Mouse (Mus musculus): ENCODE measurements around the gene Akt1s1. TPM values are rescaled to one million over a fixed set of nuclear protein-coding genes. Genes with fewer than 3 reads are reported as not detected.

The Akt1s1 gene
- polyA plus RNA-seq, 1 experiment from 2014 or later, result 88.2 TPM

DNA sequence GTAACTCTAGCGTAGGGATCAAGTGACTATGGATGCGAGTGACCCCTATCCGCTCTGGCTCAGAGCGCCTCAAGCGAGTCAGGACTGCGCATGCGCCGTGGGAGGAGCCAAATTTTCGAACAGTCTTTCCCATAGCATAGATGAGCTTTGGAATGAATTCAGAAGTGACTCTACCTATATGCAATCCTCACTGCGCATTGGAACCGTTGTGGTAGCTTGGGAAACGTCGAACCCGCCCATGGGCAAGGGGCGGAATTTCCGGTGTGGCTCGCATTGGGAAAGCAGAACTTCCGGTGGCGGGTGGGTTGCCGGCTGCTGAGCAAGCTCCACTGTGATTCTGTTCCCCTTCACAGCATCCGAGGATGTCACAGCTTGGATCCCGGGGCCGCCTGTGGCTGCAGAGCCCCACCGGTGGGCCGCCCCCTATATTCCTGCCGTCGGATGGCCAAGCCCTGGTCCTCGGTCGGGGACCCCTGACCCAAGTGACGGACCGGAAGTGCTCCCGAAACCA lies 8.3 kb downstream of the Akt1s1 start, which contains the start of gene Pnkp:
TSS of gene Pnkp (plus strand) at position 98 of the 511 bp plus-strand sequence.
- H3K4me3 ChIP-seq (replicated peaks), result peak within 1 kb of the TSS; percentile 69
- H3K9me3 ChIP-seq, result no peaks in the 10 kb centered on the region
- WGBS, result under 1% methylated on average over 32 of the region's 32 CpGs
- peaks cover 29% of the 10 kb centered on the region for H3K36me3 ChIP-seq
- peak; percentile 37 for ATAC-seq
- peak within 1 kb of the TSS; percentile 97 for H3K4me2 ChIP-seq (replicated peaks)
- H3K27ac ChIP-seq, result peak within 1 kb of the TSS; percentile 93
- H3K4me1 ChIP-seq (replicated peaks), result peaks cover 74% of the 10 kb centered on the region
- peak within 1 kb of the TSS; percentile 83 for H3K9ac ChIP-seq (replicated peaks)
- H3K27me3 ChIP-seq, result no peaks in the 10 kb centered on the region

DNA sequence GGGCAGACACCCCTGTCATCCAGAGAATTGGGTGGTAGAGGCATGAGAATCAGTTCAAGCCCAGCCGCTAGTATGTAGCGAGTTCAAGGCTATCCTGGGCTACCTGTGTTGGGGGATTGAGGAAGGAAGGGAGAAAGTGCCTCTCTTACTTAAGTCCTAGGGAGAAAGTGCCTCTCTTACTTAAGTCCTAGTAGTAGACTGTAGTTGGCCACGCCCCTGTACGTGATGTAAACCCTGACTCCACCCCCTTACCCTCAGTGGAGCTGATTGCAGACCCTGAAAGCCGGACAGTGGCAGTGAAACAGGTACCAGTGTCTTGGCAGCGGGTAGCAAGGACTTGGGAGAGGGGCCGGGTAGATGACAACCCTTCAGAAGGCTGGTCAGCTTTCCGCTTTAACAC lies 9.1 kb downstream of the Akt1s1 start:
- H3K4me2 ChIP-seq (replicated peaks), result peak overlapping the region; percentile 97
- peak overlapping the region; percentile 83 for H3K9ac ChIP-seq (replicated peaks)
- H3K9me3 ChIP-seq, result no peaks in the 10 kb centered on the region
- peaks cover 30% of the 10 kb centered on the region for H3K36me3 ChIP-seq
- H3K4me1 ChIP-seq (replicated peaks), result peaks cover 70% of the 10 kb centered on the region
- H3K4me3 ChIP-seq (replicated peaks), result peak overlapping the region; percentile 69
- WGBS, result 26% methylated on average over 8 of the region's 8 CpGs
- peak overlapping the region; percentile 93; the same call in 1 of the 2 replicates for H3K27ac ChIP-seq
- H3K27me3 ChIP-seq, result no peaks in the 10 kb centered on the region
- no peak for ATAC-seq

- H3K9ac ChIP-seq (replicated peaks), result no peak overlapping the region
- no peak overlapping the region for H3K27ac ChIP-seq
- no peak overlapping the region for H3K4me2 ChIP-seq (replicated peaks)
- peaks cover 46% of the 10 kb centered on the region for H3K36me3 ChIP-seq
- 90% methylated on average over 11 of the region's 11 CpGs for WGBS
- ATAC-seq, result no peak
- H3K4me3 ChIP-seq (replicated peaks), result no peak overlapping the region
- no peaks in the 10 kb centered on the region for H3K9me3 ChIP-seq
- H3K4me1 ChIP-seq (replicated peaks), result peaks cover 57% of the 10 kb centered on the region
- no peaks in the 10 kb centered on the region for H3K27me3 ChIP-seq
These were observed 11.1 kb downstream of the Akt1s1 start for GRCm38 (mm10) chr7:44859896-44860295.

GRCm38 (mm10) chr7:44860576-44861428 lies 12.0 kb downstream of the Akt1s1 start:
- peak overlapping the region; percentile 51 for H3K27ac ChIP-seq
- H3K4me2 ChIP-seq (replicated peaks), result no peak overlapping the region
- peak overlapping the region; percentile 4; the same call in 1 of the 2 replicates for H3K4me3 ChIP-seq (replicated peaks)
- H3K27me3 ChIP-seq, result no peaks in the 10 kb centered on the region
- H3K9me3 ChIP-seq, result no peaks in the 10 kb centered on the region
- 54% methylated on average over 22 of the region's 22 CpGs for WGBS
- H3K4me1 ChIP-seq (replicated peaks), result peaks cover 57% of the 10 kb centered on the region
- H3K9ac ChIP-seq (replicated peaks), result no peak overlapping the region
- H3K36me3 ChIP-seq, result peaks cover 55% of the 10 kb centered on the region
- ATAC-seq, result peak; percentile 55

- Histone ChIP-seq H3K27ac (peak overlapping the region; percentile 51; the same call in 1 of the 2 replicates), H3K4me3 (replicated peaks) (no peak overlapping the region), H3K4me1 (replicated peaks) (peaks cover 57% of the 10 kb centered on the region), H3K27me3 (no peaks in the 10 kb centered on the region), H3K4me2 (replicated peaks) (no peak overlapping the region), H3K9ac (replicated peaks) (no peak overlapping the region), H3K9me3 (no peaks in the 10 kb centered on the region), H3K36me3 (peaks cover 61% of the 10 kb centered on the region)
- no peak for ATAC-seq
- WGBS, result 80% methylated on average over 14 of the region's 14 CpGs
These were observed 12.6 kb downstream of the Akt1s1 start for GRCm38 (mm10) chr7:44861429-44861816.

- 83% methylated on average over 8 of the region's 8 CpGs for WGBS
- peaks cover 63% of the 10 kb centered on the region for H3K4me1 ChIP-seq (replicated peaks)
- no peak for ATAC-seq
- peaks cover 67% of the 10 kb centered on the region for H3K36me3 ChIP-seq
- H3K27me3 ChIP-seq, result no peaks in the 10 kb centered on the region
- no peak overlapping the region for H3K4me2 ChIP-seq (replicated peaks)
- H3K27ac ChIP-seq, result no peak overlapping the region
- no peak overlapping the region for H3K9ac ChIP-seq (replicated peaks)
- no peak overlapping the region for H3K4me3 ChIP-seq (replicated peaks)
- no peaks in the 10 kb centered on the region for H3K9me3 ChIP-seq
These were observed 13.6 kb downstream of the Akt1s1 start for GRCm38 (mm10) chr7:44862434-44862833.

DNA sequence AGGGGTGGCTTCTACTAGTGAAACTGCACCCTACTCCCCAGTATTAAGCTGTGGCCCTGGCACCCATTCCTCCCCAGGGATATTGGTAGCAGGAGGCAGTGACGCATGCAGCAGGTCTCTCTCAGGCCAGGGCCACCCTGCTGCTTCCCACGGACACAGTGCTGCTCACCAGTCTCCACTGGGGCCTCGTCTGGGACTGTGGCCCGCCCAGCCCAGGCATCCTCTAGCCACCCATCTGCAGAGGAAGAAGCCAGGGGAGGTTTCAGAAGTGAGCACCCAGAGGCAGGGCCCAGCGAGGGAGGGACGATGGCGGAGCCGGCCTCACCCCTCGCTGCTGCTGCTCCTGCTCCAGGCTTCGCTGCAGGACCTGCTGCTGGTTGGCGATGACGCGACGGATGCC lies 14.4 kb downstream of the Akt1s1 start:
- H3K4me2 ChIP-seq (replicated peaks), result no peak overlapping the region
- H3K27ac ChIP-seq, result no peak overlapping the region
- H3K4me1 ChIP-seq (replicated peaks), result peaks cover 63% of the 10 kb centered on the region
- no peak overlapping the region for H3K9ac ChIP-seq (replicated peaks)
- WGBS, result 90% methylated on average over 14 of the region's 14 CpGs
- peaks cover 67% of the 10 kb centered on the region for H3K36me3 ChIP-seq
- no peaks in the 10 kb centered on the region for H3K27me3 ChIP-seq
- H3K4me3 ChIP-seq (replicated peaks), result no peak overlapping the region
- no peaks in the 10 kb centered on the region for H3K9me3 ChIP-seq
- no peak for ATAC-seq

GRCm38 (mm10) chr7:44863982-44864494 lies 15.2 kb downstream of the Akt1s1 start:
- H3K9me3 ChIP-seq, result no peaks in the 10 kb centered on the region

DNA sequence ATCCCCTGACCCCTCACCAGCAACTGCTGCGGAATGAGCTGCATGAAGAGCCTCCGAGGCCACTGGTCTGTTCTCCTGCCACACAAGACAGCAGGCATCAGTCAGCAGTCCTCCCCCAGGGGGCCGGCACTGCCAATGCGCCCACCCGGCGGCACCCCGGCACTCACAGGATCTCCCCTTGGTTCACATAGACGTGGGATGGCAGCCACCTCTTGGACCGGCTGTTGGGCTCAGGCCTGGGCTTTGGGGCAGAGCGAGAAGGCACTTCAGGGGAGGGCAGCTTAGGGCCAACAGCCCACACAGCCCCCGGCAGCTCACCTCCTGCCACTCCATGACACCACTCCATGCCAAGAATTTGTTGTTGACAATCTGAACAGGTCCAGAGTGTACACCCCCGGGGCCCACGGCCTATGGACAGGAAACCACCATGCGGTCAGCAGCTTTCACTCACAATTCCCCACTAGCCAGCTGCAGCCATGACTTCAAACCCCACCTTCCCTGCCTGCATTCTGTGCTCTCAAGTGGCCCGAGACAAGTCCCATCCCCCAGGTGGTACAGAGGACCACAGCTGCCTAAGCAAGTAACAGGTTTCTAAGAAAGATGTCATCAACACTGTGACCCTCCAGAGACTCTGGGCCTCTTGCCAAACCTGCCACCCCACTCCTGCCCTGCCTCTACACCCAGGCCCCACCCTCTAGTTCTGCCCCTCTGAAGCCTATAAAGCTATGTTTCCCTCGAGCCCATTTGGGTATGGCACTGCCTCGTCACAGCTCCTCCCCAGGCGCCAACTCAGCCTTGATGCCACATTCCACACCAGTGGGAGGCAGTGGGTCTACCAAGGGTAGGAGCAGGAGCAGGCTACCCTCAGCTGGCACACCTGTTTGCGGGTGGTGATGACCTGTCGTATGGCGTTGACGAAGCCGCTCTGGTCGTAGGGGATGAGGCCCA lies 16.1 kb downstream of the Akt1s1 start:
- Histone ChIP-seq H3K9me3 (no peaks in the 10 kb centered on the region), H3K4me3 (replicated peaks) (no peak overlapping the region), H3K9ac (replicated peaks) (0 out of 2 replicates have a peak overlapping the region, but pooled peaks have one; percentile 16), H3K27ac (0 out of 2 replicates have a peak overlapping the region, but pooled peaks have one; percentile 44), H3K36me3 (peaks cover 64% of the 10 kb centered on the region), H3K4me2 (replicated peaks) (peak overlapping the region; percentile 96; the same call in 1 of the 2 replicates), H3K27me3 (no peaks in the 10 kb centered on the region), H3K4me1 (replicated peaks) (peaks cover 56% of the 10 kb centered on the region)
- ATAC-seq, result no peak
- 84% methylated on average over 24 of the region's 24 CpGs for WGBS

More at GRCm38 (mm10) chr7:44863982-44864494, 15.2 kb downstream of the Akt1s1 start:
- H3K27me3 ChIP-seq, result no peaks in the 10 kb centered on the region
- no peak overlapping the region for H3K4me2 ChIP-seq (replicated peaks)
- WGBS, result 86% methylated on average over 11 of the region's 11 CpGs
- no peak overlapping the region for H3K9ac ChIP-seq (replicated peaks)
- H3K36me3 ChIP-seq, result peaks cover 67% of the 10 kb centered on the region
- H3K27ac ChIP-seq, result no peak overlapping the region
- H3K4me1 ChIP-seq (replicated peaks), result peaks cover 60% of the 10 kb centered on the region
- no peak overlapping the region; the same call in 1 of the 2 replicates for H3K4me3 ChIP-seq (replicated peaks)
- ATAC-seq, result no peak

DNA sequence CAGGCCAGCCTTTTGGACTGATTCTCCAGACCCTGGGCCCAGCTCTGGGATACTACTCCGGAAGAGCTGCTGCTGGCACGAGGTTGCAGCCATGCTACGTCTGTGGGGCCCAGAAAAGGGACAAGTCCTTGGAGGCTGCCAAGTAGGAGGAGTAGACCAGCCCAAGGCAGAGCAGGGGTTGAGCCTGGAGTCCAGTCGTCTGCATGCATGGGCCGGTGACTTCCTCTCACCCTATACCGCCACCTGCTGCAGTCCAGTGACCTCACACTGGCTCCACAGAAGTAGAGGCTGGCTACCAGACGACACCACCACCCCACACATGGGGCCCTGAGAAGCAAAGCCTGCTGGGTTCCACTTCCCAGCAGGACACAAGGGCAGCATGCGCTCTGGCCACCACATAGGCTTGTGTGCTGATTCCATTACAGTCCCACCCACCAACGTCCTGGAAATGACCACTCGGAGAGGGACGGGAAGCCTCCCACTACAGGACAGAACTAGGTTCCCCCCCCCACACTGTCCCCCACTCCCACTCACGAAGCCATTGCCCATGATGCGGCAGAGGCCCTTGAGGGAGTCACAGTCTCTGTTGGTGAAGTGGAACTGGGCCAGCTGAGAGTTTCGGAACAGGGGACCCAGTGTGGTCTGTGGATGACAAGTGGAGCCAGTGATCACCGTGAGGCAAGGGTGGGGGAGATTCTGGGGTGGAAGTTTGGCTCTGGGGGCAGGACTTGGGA lies 17.7 kb downstream of the Akt1s1 start:
- 62% methylated on average over 15 of the region's 15 CpGs for WGBS
- H3K9ac ChIP-seq (replicated peaks), result peak overlapping the region; percentile 99
- H3K4me2 ChIP-seq (replicated peaks), result peak overlapping the region; percentile 96
- H3K36me3 ChIP-seq, result peaks cover 56% of the 10 kb centered on the region
- peaks cover 57% of the 10 kb centered on the region for H3K4me1 ChIP-seq (replicated peaks)
- no peaks in the 10 kb centered on the region for H3K9me3 ChIP-seq
- no peak for ATAC-seq
- H3K27me3 ChIP-seq, result no peaks in the 10 kb centered on the region
- peak overlapping the region; percentile 85 for H3K4me3 ChIP-seq (replicated peaks)
- peak overlapping the region; percentile 25 for H3K27ac ChIP-seq
